Mouse (Mus musculus) heart, adult 2 months (tissue): ENCODE measurements around the gene Vmo1. TPM values are rescaled to one million over a fixed set of nuclear protein-coding genes. Genes with fewer than 3 reads are reported as not detected.

ENCODE experiments used
- DNase-seq, 2 experiments: peaks; one replicate each; pipeline ENCODE4 v3.0.0; 2021
- H3K27ac ChIP-seq: fragments of 200-600 bp; 2 replicates; pipeline ENCODE4 v1.8.1; 2022
- H3K27me3 ChIP-seq: fragments of 200-500 bp; 2 replicates; pipeline ENCODE4 v1.6.1; 2012; ENCODE audit warnings: mild to moderate bottlenecking, low read length, inconsistent platforms, mixed read lengths; ENCODE audit not compliant: control insufficient read depth, insufficient read depth
- H3K36me3 ChIP-seq: fragments of 200-500 bp; 2 replicates; pipeline ENCODE4 v1.6.1; 2012; ENCODE audit warnings: low read length, inconsistent platforms; ENCODE audit not compliant: control insufficient read depth, insufficient read depth
- H3K4me1 ChIP-seq: fragments of 200-500 bp; 2 replicates; pipeline ENCODE4 v1.6.1; 2011; ENCODE audit warnings: low read length; ENCODE audit not compliant: control insufficient read depth, insufficient read depth
- H3K4me3 ChIP-seq: fragments of 200-600 bp; 2 replicates; pipeline ENCODE4 v1.8.1; 2022
- H3K79me2 ChIP-seq: fragments of 200-500 bp; replicated peaks from 2 replicates; pipeline ENCODE4 v1.6.1; 2012; ENCODE audit warnings: mild to moderate bottlenecking, inconsistent platforms, low read length, moderate library complexity, mixed read lengths; ENCODE audit not compliant: control insufficient read depth, insufficient read depth
- H3K9ac ChIP-seq: fragments of 200-500 bp; 2 replicates; pipeline ENCODE4 v1.6.1; 2012; ENCODE audit warnings: low read depth, mild to moderate bottlenecking, control low read depth, inconsistent platforms, low read length, mixed read lengths
- CTCF ChIP-seq: fragments of 200-600 bp; IDR thresholded peaks from 2 replicates; pipeline ENCODE4 v1.8.1; 2022; ENCODE audit warnings: antibody characterized with exemption, mild to moderate bottlenecking, moderate library complexity
- EP300 ChIP-seq: fragments of 200-500 bp; IDR thresholded peaks from 2 replicates; pipeline ENCODE4 v1.6.1; 2011; ENCODE audit warnings: low read depth, low read length, control low read depth; ENCODE audit not compliant: insufficient read depth
- POLR2A ChIP-seq: fragments of 200-500 bp; IDR thresholded peaks from 2 replicates; pipeline ENCODE4 v1.6.1; 2011; ENCODE audit warnings: mild to moderate bottlenecking, low read depth, low read length, control low read depth; ENCODE audit not compliant: insufficient read depth
- WGBS: fragments of 180-500 bp; shearing (Covaris S2); methylation state at CpG from one replicate; pipeline ENCODE4 v1.1.7; 2018; 5-methylcytosine and 5-hydroxymethylcytosine counted together
- intact Hi-C: fragments of 180-260 bp; cut with DNase I; formaldehyde crosslinking; loops from one replicate; pipeline ENCODE4 v1.15.1; 2025
- polyA plus RNA-seq: library from polyadenylated mRNA; depleted of rRNA; stranded (reverse); fragments of >200 nt; gene quantifications from 2 replicates; pipeline ENCODE4 v1.2.3, GENCODE M21; 2012
- total RNA-seq, 2 experiments: library from RNA; stranded (reverse); gene quantifications; 2 replicates each; pipeline ENCODE4 v1.2.3; 2021

Gene Vmo1
- total and polyA plus RNA-seq, 3 experiments, result not detected

DNA sequence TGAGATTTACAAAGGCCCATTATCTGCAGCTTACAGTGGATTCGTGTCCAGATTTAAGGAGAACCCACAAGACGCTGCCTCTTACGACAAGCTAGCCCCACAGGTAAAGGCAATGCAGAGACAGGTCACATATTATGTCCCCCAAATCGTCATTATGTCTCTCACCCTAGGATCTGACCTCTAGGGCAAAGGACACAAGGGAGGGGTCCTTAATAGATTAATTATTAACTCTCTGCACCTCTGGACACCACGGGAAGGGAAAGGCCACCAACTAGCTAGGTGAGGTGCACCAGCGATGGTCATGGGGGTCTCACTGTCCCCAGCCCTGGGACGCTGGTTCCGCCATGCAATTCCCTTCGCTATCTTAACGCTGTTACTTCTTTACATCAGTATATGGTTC, 4.5 kb upstream of the Vmo1 start, which contains the start of gene Gltpd2:
Gltpd2 (plus strand) TSS at position 274 of the 400 bp plus-strand sequence.
- Histone ChIP-seq H3K4me1 (no peaks in the 10 kb centered on the region; the same call in 1 of the 2 replicates), H3K4me3 (peak within 1 kb of the TSS; percentile 44), H3K27ac (peak within 1 kb of the TSS; percentile 75), H3K27me3 (no peaks in the 10 kb centered on the region), H3K9ac (peak within 1 kb of the TSS; percentile 70), H3K79me2 (no peaks in the 10 kb centered on the region), H3K36me3 (no peaks in the 10 kb centered on the region)
- TF ChIP-seq POLR2A (no peak), CTCF (no peak), EP300 (no peak)
- intact Hi-C loops, result no loop called here
- 92% methylated on average over 10 of the region's 10 CpGs for WGBS
- DNase-seq, result no peak

DNA sequence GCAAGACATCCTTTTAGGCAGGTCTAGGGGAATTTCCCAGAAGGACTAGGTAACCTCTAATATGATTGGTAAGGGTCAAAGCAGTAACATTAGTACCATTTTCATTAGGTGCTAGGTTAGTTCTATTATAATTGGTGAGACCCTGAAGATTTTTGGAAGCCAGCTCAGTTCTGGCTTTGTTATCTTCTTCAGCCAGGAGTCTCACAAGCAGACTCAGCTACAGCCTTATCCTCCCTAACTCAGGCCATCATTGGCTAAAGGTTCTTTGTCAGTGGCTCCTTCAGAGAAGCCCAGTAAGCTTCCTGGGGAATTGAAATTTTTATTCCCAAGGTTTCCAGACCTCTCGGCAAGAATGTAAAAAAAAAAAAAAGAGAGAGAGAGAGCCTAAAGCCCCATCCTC, 4.0 kb upstream of the Vmo1 start:
- no peaks in the 10 kb centered on the region for H3K27me3 ChIP-seq
- intact Hi-C loops, result no loop called here
- no peak overlapping the region for H3K9ac ChIP-seq
- no peaks in the 10 kb centered on the region for H3K36me3 ChIP-seq
- TF ChIP-seq EP300, result no peak
- no peak for TF ChIP-seq CTCF
- no peak for TF ChIP-seq POLR2A
- DNase-seq, result no peak
- WGBS, result 81% methylated on average over 1 of the region's 1 CpGs
- H3K4me3 ChIP-seq, result no peak overlapping the region
- H3K27ac ChIP-seq, result no peak overlapping the region
- no peaks in the 10 kb centered on the region; the same call in 1 of the 2 replicates for H3K4me1 ChIP-seq
- H3K79me2 ChIP-seq, result no peaks in the 10 kb centered on the region

GRCm38 (mm10) chr11:70516352-70516751, 1.9 kb upstream of the Vmo1 start:
- Histone ChIP-seq H3K4me3 (no peak overlapping the region), H3K27me3 (no peaks in the 10 kb centered on the region), H3K79me2 (no peaks in the 10 kb centered on the region), H3K4me1 (no peaks in the 10 kb centered on the region; the same call in 1 of the 2 replicates), H3K27ac (no peak overlapping the region), H3K9ac (no peak overlapping the region), H3K36me3 (no peaks in the 10 kb centered on the region)
- TF ChIP-seq CTCF (peak; percentile 91), POLR2A (no peak), EP300 (no peak)
- intact Hi-C loops, result loop anchor here (1.0 kb wide), 2 partner anchors 89 to 239 kb away; no protein-coding TSS in a partner anchor
- WGBS, result 10% methylated on average over 2 of the region's 2 CpGs
- no peak for DNase-seq

DNA sequence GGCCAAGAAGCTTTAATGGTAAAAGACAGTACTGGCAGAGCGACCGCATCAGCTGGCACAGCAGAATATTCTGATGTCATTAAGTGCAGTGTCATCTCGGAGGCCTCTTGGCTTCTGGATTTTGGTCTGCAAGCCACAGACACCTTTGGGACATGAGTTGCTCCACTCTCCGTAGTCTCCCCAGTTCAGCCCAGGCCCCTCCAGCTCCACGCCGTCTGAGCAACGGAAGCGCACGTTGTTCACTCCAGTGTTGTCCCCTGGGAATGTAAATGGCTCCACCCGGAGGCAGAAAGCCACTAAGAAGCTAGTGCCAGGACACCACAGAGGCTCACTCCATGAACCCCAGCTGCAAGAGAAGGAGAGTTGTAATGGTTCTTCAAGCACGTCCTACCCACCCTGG, 896 bp downstream of the Vmo1 start:
- Histone ChIP-seq H3K36me3 (no peaks in the 10 kb centered on the region), H3K4me1 (no peaks in the 10 kb centered on the region; the same call in 1 of the 2 replicates), H3K9ac (no peak overlapping the region), H3K4me3 (no peak overlapping the region), H3K27ac (no peak overlapping the region), H3K27me3 (no peaks in the 10 kb centered on the region), H3K79me2 (no peaks in the 10 kb centered on the region)
- TF ChIP-seq CTCF (no peak), EP300 (no peak), POLR2A (no peak)
- 37% methylated on average over 11 of the region's 11 CpGs for WGBS
- intact Hi-C loops, result no loop called here
- DNase-seq, result peak; percentile 53 to 54

- no peak for DNase-seq
- Histone ChIP-seq H3K27ac (no peak overlapping the region), H3K79me2 (no peaks in the 10 kb centered on the region), H3K4me1 (no peaks in the 10 kb centered on the region; the same call in 1 of the 2 replicates), H3K27me3 (no peaks in the 10 kb centered on the region), H3K36me3 (no peaks in the 10 kb centered on the region), H3K4me3 (no peak overlapping the region), H3K9ac (no peak overlapping the region)
- 62% methylated on average over 7 of the region's 7 CpGs for WGBS
- intact Hi-C loops, result no loop called here
- no peak for TF ChIP-seq CTCF
- TF ChIP-seq POLR2A, result no peak
- no peak for TF ChIP-seq EP300
Observed at GRCm38 (mm10) chr11:70512709-70513342, 1.6 kb downstream of the Vmo1 start.

- Histone ChIP-seq H3K9ac (no peak overlapping the region), H3K27ac (no peak overlapping the region), H3K36me3 (no peaks in the 10 kb centered on the region), H3K4me3 (no peak overlapping the region), H3K79me2 (no peaks in the 10 kb centered on the region), H3K4me1 (no peaks in the 10 kb centered on the region; the same call in 1 of the 2 replicates), H3K27me3 (no peaks in the 10 kb centered on the region)
- intact Hi-C loops, result no loop called here
- no peak for DNase-seq
- WGBS, result 93% methylated on average over 7 of the region's 7 CpGs
- no peak for TF ChIP-seq EP300
- TF ChIP-seq CTCF, result no peak
- TF ChIP-seq POLR2A, result no peak
Observed at GRCm38 (mm10) chr11:70511825-70512224, 2.6 kb downstream of the Vmo1 start.
